Mouse (Mus musculus): ENCODE data around the gene Cdh4.

DNA sequence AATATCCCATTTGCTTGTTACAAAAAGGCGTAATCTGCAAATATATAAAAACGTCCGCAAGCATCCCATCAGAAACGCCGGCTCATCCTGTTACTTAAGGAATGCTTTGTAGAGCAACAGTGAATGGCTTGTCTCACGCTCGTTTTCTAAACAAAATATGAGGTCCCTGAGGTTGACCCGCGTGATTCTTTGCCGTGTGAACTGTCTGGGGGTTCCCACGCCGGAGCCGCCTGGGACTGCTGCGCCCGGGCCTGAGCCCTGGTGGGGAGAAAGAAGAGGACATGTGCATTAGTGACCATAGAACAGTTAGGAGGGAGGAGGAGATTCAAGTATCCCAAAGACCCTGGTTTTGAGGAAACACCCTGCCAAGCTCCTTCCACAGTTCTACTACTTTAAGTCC lies 471.1 kb downstream of the Cdh4 start:
- no peak for TF ChIP-seq CTCF (IDR thresholded peaks at IDR 0.05; ENCODE audit: borderline replicate concordance, insufficient read depth, low read length)
- no peak for TF ChIP-seq POLR2A (IDR thresholded peaks at IDR 0.05; ENCODE audit: low read depth, low read length)

Measured in embryonic fibroblast, embryonic 13.5 days (primary cell).